Mouse (Mus musculus) G1E (cell line): Measurements from ENCODE around the gene Cercam.

Experiments
- CTCF ChIP-seq: IDR thresholded peaks from 2 replicates; pipeline ENCODE4 v1.5.1; 2012; ENCODE audit warnings: low read depth, low read length, inconsistent platforms, mixed read lengths
- GATA1 ChIP-seq: IDR thresholded peaks from 2 replicates; pipeline ENCODE4 v1.6.1; 2012; ENCODE audit warnings: borderline replicate concordance, low read length, inconsistent platforms, mixed read lengths

GRCm38 (mm10) chr2:29868949-29869645, at the start of gene Cercam:
- no peak for TF ChIP-seq GATA1
- peak; percentile 78 for TF ChIP-seq CTCF
